ENCODE assay signal across 8 mouse cellular contexts in genomic region chr8:123981674-123982073, GRCm38 (mm10). TPM values are rescaled to one million over a fixed set of nuclear protein-coding genes. Genes with fewer than 3 reads are reported as not detected.
A peak's percentile ranks its signal among the peaks of the same experiment; 100 is the strongest.
DNase-seq lines count a peak whose midpoint lies in the region; ATAC-seq and TF ChIP-seq lines count a peak whose summit lies in the region.

No protein-coding gene starts in this region.

- H3K9ac ChIP-seq in hindbrain, embryonic 13.5 days: peak overlapping the region; percentile 56; the same call in 1 of the 2 replicates
- no peak overlapping the region for H3K9ac ChIP-seq in limb, embryonic 15.5 days

- TF ChIP-seq CTCF in kidney, adult 2 months (conservative IDR thresholded peaks at IDR 0.05; ENCODE audit: insufficient read depth, insufficient read length, low read depth, low read length): no peak

- peaks cover 8% of the 10 kb centered on the region for H3K4me1 ChIP-seq in kidney, adult 2 months (ENCODE audit: control insufficient read depth, insufficient read depth, low read length)
- H3K4me1 ChIP-seq in embryonic facial prominence, embryonic 10.5 days: peaks cover 28% of the 10 kb centered on the region
- H3K4me1 ChIP-seq in hindbrain, embryonic 13.5 days (replicated peaks): peaks cover 27% of the 10 kb centered on the region
- peaks cover 14% of the 10 kb centered on the region for H3K4me1 ChIP-seq in limb, embryonic 15.5 days

- WGBS in kidney, adult 2 months: 24% methylated on average over 4 of the region's 4 CpGs
- 63% methylated on average over 4 of the region's 4 CpGs for whole genome bisulfite sequencing in embryonic facial prominence, embryonic 10.5 days
- 48% methylated on average over 4 of the region's 4 CpGs for WGBS in hindbrain, embryonic 13.5 days
- 32% methylated on average over 4 of the region's 4 CpGs for WGBS in limb, embryonic 15.5 days

- no peak overlapping the region for H3K27ac ChIP-seq in kidney, adult 2 months (ENCODE audit: insufficient read depth, low read depth, low read length)
- H3K27ac ChIP-seq in embryonic facial prominence, embryonic 10.5 days (replicated peaks): no peak overlapping the region
- H3K27ac ChIP-seq in hindbrain, embryonic 13.5 days: no peak overlapping the region
- no peak overlapping the region for H3K27ac ChIP-seq in limb, embryonic 15.5 days

- no peak for TF ChIP-seq POLR2A in kidney, adult 2 months (IDR thresholded peaks at IDR 0.05; ENCODE audit: low read depth, low read length)

- peak; percentile 20 for DNase-seq in kidney, adult 2 months
- no peak for DNase-seq in kidney, adult 9 months
- DNase-seq in embryonic facial prominence, embryonic 10.5 days (ENCODE audit: low spot score): no peak
- peak; percentile 24 for DNase-seq in right cerebral cortex, postnatal 25 days
- DNase-seq in embryo, embryonic 10 days (ENCODE audit: low spot score): no peak

- no peak overlapping the region for H3K4me3 ChIP-seq in kidney, adult 2 months (ENCODE audit: insufficient read depth, low read depth, low read length)
- peak overlapping the region; percentile 88 for H3K4me3 ChIP-seq in embryonic facial prominence, embryonic 10.5 days
- H3K4me3 ChIP-seq in hindbrain, embryonic 13.5 days: peak overlapping the region; percentile 82
- peak overlapping the region; percentile 5; the same call in 1 of the 2 replicates for H3K4me3 ChIP-seq in limb, embryonic 15.5 days

- peak overlapping the region; percentile 92 for H3K4me2 ChIP-seq in hindbrain, embryonic 13.5 days
- H3K4me2 ChIP-seq in limb, embryonic 15.5 days: 0 out of 2 replicates have a peak overlapping the region, but pooled peaks have one; percentile 10

- H3K36me3 ChIP-seq in kidney, adult 2 months (ENCODE audit: control insufficient read depth, insufficient read depth, low read length): no peaks in the 10 kb centered on the region
- no peaks in the 10 kb centered on the region for H3K36me3 ChIP-seq in embryonic facial prominence, embryonic 10.5 days (replicated peaks)
- no peaks in the 10 kb centered on the region for H3K36me3 ChIP-seq in hindbrain, embryonic 13.5 days
- no peaks in the 10 kb centered on the region for H3K36me3 ChIP-seq in limb, embryonic 15.5 days

- H3K9me3 ChIP-seq in embryonic facial prominence, embryonic 10.5 days: no peaks in the 10 kb centered on the region
- no peaks in the 10 kb centered on the region for H3K9me3 ChIP-seq in hindbrain, embryonic 13.5 days
- no peaks in the 10 kb centered on the region for H3K9me3 ChIP-seq in limb, embryonic 15.5 days

- no peak for ATAC-seq in hindbrain, embryonic 13.5 days (ENCODE audit: low FRiP score)
- no peak for ATAC-seq in limb, embryonic 15.5 days (ENCODE audit: insufficient number of reproducible peaks, low FRiP score, low TSS enrichment, low read depth)
- no peak for ATAC-seq in CD4-positive, CD25-positive, alpha-beta regulatory T cell, adult 4 months

- no peaks in the 10 kb centered on the region for H3K27me3 ChIP-seq in kidney, adult 2 months (replicated peaks; ENCODE audit: control insufficient read depth, insufficient read depth, low read length)
- peaks cover 18% of the 10 kb centered on the region for H3K27me3 ChIP-seq in embryonic facial prominence, embryonic 10.5 days (replicated peaks; ENCODE audit: low read depth, poor library complexity, severe bottlenecking)
- no peaks in the 10 kb centered on the region for H3K27me3 ChIP-seq in hindbrain, embryonic 13.5 days
- no peaks in the 10 kb centered on the region for H3K27me3 ChIP-seq in limb, embryonic 15.5 days

RNA-seq across cellular contexts. Expression of gene Abcb10, which starts 1.2 kb away (rescaled TPM):
- polyA plus RNA-seq in kidney, adult 2 months (2012; rRNA removed): 16.4 and 16.5 TPM in 2 replicates
- polyA plus RNA-seq in embryonic facial prominence, embryonic 10.5 days (2016; fragmentation: Nextera tagmentation; extraction: Ambion mirVana): 17.3 and 19.2 TPM in 2 replicates
- 11.8 and 12.0 TPM in 2 replicates for polyA plus RNA-seq in hindbrain, embryonic 13.5 days (2015; fragmentation: Nextera tagmentation; extraction: Ambion mirVana)
- 14.2 and 17.7 TPM in 2 replicates for polyA plus RNA-seq in limb, embryonic 15.5 days (2015; fragmentation: Nextera tagmentation; extraction: Ambion mirVana)
- polyA plus RNA-seq in CD4-positive, CD25-positive, alpha-beta regulatory T cell, adult 4 months (2017; shearing (Covaris generic)): 1 to 10 TPM in 1 of 2 experiments, under 1 TPM in 1; 0.73 to 1.5 TPM

RNA-seq across cellular contexts. Expression of gene Nup133, which starts 32.6 kb away (rescaled TPM):
- polyA plus RNA-seq in kidney, adult 2 months (2012; rRNA removed): 7.9 and 8.7 TPM in 2 replicates
- 54.2 and 60.6 TPM in 2 replicates for polyA plus RNA-seq in embryonic facial prominence, embryonic 10.5 days (2016; fragmentation: Nextera tagmentation; extraction: Ambion mirVana)
- 25.3 and 25.4 TPM in 2 replicates for polyA plus RNA-seq in hindbrain, embryonic 13.5 days (2015; fragmentation: Nextera tagmentation; extraction: Ambion mirVana)
- 25.5 and 27.0 TPM in 2 replicates for polyA plus RNA-seq in limb, embryonic 15.5 days (2015; fragmentation: Nextera tagmentation; extraction: Ambion mirVana)
- 10 to 100 TPM in 1 of 2 experiments, 1 to 10 TPM in 1; 9.0 to 10.2 TPM for polyA plus RNA-seq in CD4-positive, CD25-positive, alpha-beta regulatory T cell, adult 4 months (2017; shearing (Covaris generic))

RNA-seq across cellular contexts. Expression of gene Taf5l, which starts 39.5 kb away (rescaled TPM):
- 20.4 and 22.2 TPM in 2 replicates for polyA plus RNA-seq in kidney, adult 2 months (2012; rRNA removed)
- polyA plus RNA-seq in embryonic facial prominence, embryonic 10.5 days (2016; fragmentation: Nextera tagmentation; extraction: Ambion mirVana): 46.4 and 46.7 TPM in 2 replicates
- 23.6 and 24.5 TPM in 2 replicates for polyA plus RNA-seq in hindbrain, embryonic 13.5 days (2015; fragmentation: Nextera tagmentation; extraction: Ambion mirVana)
- 30.1 and 34.4 TPM in 2 replicates for polyA plus RNA-seq in limb, embryonic 15.5 days (2015; fragmentation: Nextera tagmentation; extraction: Ambion mirVana)
- 10 to 100 TPM; 12.3 to 13.2 TPM for polyA plus RNA-seq in CD4-positive, CD25-positive, alpha-beta regulatory T cell, adult 4 months (2017; shearing (Covaris generic))

RNA-seq across cellular contexts. Expression of gene Urb2, which starts 39.6 kb away (rescaled TPM):
- polyA plus RNA-seq in kidney, adult 2 months (2012; rRNA removed): 3.3 and 3.5 TPM in 2 replicates
- 8.4 and 9.3 TPM in 2 replicates for polyA plus RNA-seq in embryonic facial prominence, embryonic 10.5 days (2016; fragmentation: Nextera tagmentation; extraction: Ambion mirVana)
- polyA plus RNA-seq in hindbrain, embryonic 13.5 days (2015; fragmentation: Nextera tagmentation; extraction: Ambion mirVana): 3.2 TPM in 2 replicates
- polyA plus RNA-seq in limb, embryonic 15.5 days (2015; fragmentation: Nextera tagmentation; extraction: Ambion mirVana): 4.7 and 5.0 TPM in 2 replicates
- 1 to 10 TPM; 2.5 to 7.8 TPM for polyA plus RNA-seq in CD4-positive, CD25-positive, alpha-beta regulatory T cell, adult 4 months (2017; shearing (Covaris generic))

Comparison
In these comparisons a context has a peak if more than half of its experiments do, and no peak if none do; other contexts are left out.
1. DNase-seq: peak in kidney, adult 2 months (single experiment) and right cerebral cortex, postnatal 25 days (single experiment); none in kidney, adult 9 months (single experiment), embryonic facial prominence, embryonic 10.5 days (single experiment) and embryo, embryonic 10 days (single experiment).